Mouse (Mus musculus) lung, embryonic 16.5 days (tissue): Measurements from ENCODE around the gene Olfr461. TPM values are rescaled to one million over a fixed set of nuclear protein-coding genes. Genes with fewer than 3 reads are reported as not detected.

Experiments used
- ATAC-seq: fragments of 200-750 bp; cut with Nextera tagmentation; 2 replicates; pipeline ENCODE4 v1.8.0; 2017; ENCODE audit warnings: low read depth, mild to moderate bottlenecking, moderate library complexity
- H3K27ac ChIP-seq: fragments of 300-500 bp; sonication (generic); 2 replicates; pipeline ENCODE4 v1.5.1; 2014; ENCODE audit warnings: mild to moderate bottlenecking, control low read depth, low read length
- H3K27me3 ChIP-seq: fragments of 300-500 bp; sonication (generic); 2 replicates; pipeline ENCODE4 v1.6.1; 2014; ENCODE audit warnings: low read depth, low read length, mixed read lengths; ENCODE audit not compliant: control insufficient read depth, insufficient read depth
- H3K36me3 ChIP-seq: fragments of 300-500 bp; sonication (generic); 2 replicates; pipeline ENCODE4 v1.6.1; 2014; ENCODE audit warnings: low read length; ENCODE audit not compliant: control insufficient read depth, insufficient read depth
- H3K4me1 ChIP-seq: fragments of 300-500 bp; sonication (generic); replicated peaks from 2 replicates; pipeline ENCODE4 v1.6.1; 2014; ENCODE audit warnings: low read length, mixed read lengths; ENCODE audit not compliant: control insufficient read depth, insufficient read depth
- H3K4me2 ChIP-seq: fragments of 300-500 bp; sonication (generic); 2 replicates; pipeline ENCODE4 v1.6.1; 2014; ENCODE audit warnings: low read depth, low read length, control low read depth
- H3K4me3 ChIP-seq: fragments of 300-500 bp; sonication (generic); 2 replicates; pipeline ENCODE4 v1.5.1; 2014; ENCODE audit warnings: mild to moderate bottlenecking, low read length, control low read depth
- H3K9ac ChIP-seq: fragments of 300-500 bp; sonication (generic); 2 replicates; pipeline ENCODE4 v1.6.1; 2014; ENCODE audit warnings: low read length, control low read depth
- H3K9me3 ChIP-seq: fragments of 300-500 bp; sonication (generic); 2 replicates; pipeline ENCODE4 v1.6.1; 2016; ENCODE audit warnings: low read length; ENCODE audit not compliant: control insufficient read depth
- WGBS: fragments of 180-500 bp; shearing (Covaris S2); extraction: QIAGEN DNeasy Blood & Tissue Kit; methylation state at CpG from one replicate; pipeline ENCODE4 v1.1.7; 2014; 5-methylcytosine and 5-hydroxymethylcytosine counted together
- polyA plus RNA-seq: library from polyadenylated mRNA; unstranded; fragments of >200 nt; fragmentation: Nextera tagmentation; extraction: Ambion mirVana; gene quantifications from 2 replicates; pipeline ENCODE4 v1.2.1, GENCODE M21; 2015

Gene Olfr461
- polyA plus RNA-seq, 1 experiment from 2014 or later, result not detected

DNA sequence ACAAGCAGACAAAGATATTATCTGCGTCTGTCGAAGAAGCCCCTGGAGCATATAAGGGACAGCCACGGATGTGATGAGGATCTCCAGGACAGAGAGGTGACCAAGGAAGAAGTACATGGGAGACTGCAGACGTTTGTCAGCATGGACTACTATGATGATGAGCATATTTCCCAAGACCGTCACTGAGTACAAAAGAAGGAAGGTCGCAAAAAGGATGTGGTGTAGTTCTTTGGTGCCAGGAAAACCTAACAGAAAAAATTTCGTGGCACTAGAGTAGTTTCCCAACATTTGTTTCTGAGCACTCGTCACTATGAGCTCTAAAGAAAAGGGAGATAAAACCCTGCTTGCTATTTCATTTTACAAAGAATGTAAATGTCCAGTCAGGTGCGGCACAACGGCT is 10.2 kb downstream of the Olfr461 start:
- no peaks in the 10 kb centered on the region for H3K36me3 ChIP-seq
- no peaks in the 10 kb centered on the region for H3K4me1 ChIP-seq
- no peak overlapping the region for H3K9ac ChIP-seq
- H3K4me3 ChIP-seq, result no peak overlapping the region
- WGBS, result 77% methylated on average over 10 of the region's 10 CpGs
- no peak overlapping the region for H3K27ac ChIP-seq
- no peaks in the 10 kb centered on the region for H3K27me3 ChIP-seq
- ATAC-seq, result no peak
- no peak overlapping the region for H3K4me2 ChIP-seq
- no peaks in the 10 kb centered on the region for H3K9me3 ChIP-seq

- Histone ChIP-seq H3K27me3 (no peaks in the 10 kb centered on the region), H3K4me2 (no peak within 1 kb of the TSS), H3K9me3 (no peaks in the 10 kb centered on the region), H3K36me3 (no peaks in the 10 kb centered on the region), H3K4me1 (no peaks in the 10 kb centered on the region), H3K9ac (no peak within 1 kb of the TSS), H3K27ac (no peak within 1 kb of the TSS), H3K4me3 (no peak within 1 kb of the TSS)
- ATAC-seq, result no peak
- WGBS, result 63% methylated on average over 1 of the region's 1 CpGs
Measured at GRCm38 (mm10) chr6:40519408-40519807, 35.4 kb downstream of the Olfr461 start, which contains the start of gene Prss37. Prss37 (minus strand) TSS chr6:40519508.

DNA sequence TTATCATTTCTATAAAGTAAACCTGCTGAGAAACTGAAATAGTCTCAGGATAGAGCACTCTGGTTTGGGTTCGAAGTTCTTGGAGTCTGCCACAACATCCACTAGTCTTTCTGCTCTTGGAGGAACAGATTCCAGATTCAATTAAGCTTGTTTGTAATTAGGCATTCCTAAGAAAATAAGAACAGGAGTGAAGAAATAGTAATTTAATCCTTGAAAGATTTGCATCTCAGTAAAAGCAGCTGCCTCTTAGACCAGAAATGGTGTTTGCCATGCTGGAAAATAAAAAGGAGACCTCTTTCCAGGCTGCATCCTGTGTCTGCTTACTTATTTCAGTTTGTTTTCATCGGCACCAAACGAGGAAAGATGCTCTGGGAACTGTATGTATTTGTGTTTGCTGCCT is 61.6 kb downstream of the Olfr461 start, which contains the start of gene Tas2r108:
TSS of gene Tas2r108 (plus strand) at position 301 of the 400 bp plus-strand sequence.
- 91% methylated on average over 3 of the region's 3 CpGs for WGBS
- Histone ChIP-seq H3K4me1 (no peaks in the 10 kb centered on the region), H3K36me3 (no peaks in the 10 kb centered on the region), H3K9me3 (no peaks in the 10 kb centered on the region), H3K27ac (no peak within 1 kb of the TSS), H3K9ac (no peak within 1 kb of the TSS), H3K4me2 (no peak within 1 kb of the TSS), H3K4me3 (no peak within 1 kb of the TSS), H3K27me3 (no peaks in the 10 kb centered on the region)
- ATAC-seq, result no peak

Other genes starting within 250 kb of the Olfr461 start
- 38.3 and 41.1 TPM in 2 replicates for gene Agk, start 229.9 kb downstream of the Olfr461 start, polyA plus RNA-seq
- 8.6 and 9.6 TPM in 2 replicates for gene E330009J07Rik, start 118.9 kb downstream of the Olfr461 start, polyA plus RNA-seq
- gene Wee2, start 116.0 kb downstream of the Olfr461 start, polyA plus RNA-seq, result 0.08 TPM in 1 of 2 replicates, not detected in the other
- gene Ssbp1, start 83.7 kb downstream of the Olfr461 start, polyA plus RNA-seq, result 130 and 142 TPM in 2 replicates
- not detected in 2 replicates for gene Tas2r137, start 63.8 kb downstream of the Olfr461 start, polyA plus RNA-seq
- gene Tas2r108, start 61.5 kb downstream of the Olfr461 start, polyA plus RNA-seq, result not detected in 2 replicates
- gene Prss37, start 35.5 kb downstream of the Olfr461 start, polyA plus RNA-seq, result not detected in 2 replicates
- not detected in 2 replicates for gene Olfr460, start 14.4 kb upstream of the Olfr461 start, polyA plus RNA-seq
- gene Clec5a, start 30.8 kb upstream of the Olfr461 start, polyA plus RNA-seq, result 1.6 and 1.9 TPM in 2 replicates
- not detected in 2 replicates for gene Tas2r138, start 58.3 kb upstream of the Olfr461 start, polyA plus RNA-seq
- 0.15 and 0.29 TPM in 2 replicates for gene Mgam, start 73.8 kb upstream of the Olfr461 start, polyA plus RNA-seq